Mouse (Mus musculus) forebrain, embryonic 15.5 days (tissue): ENCODE measurements around the gene Acss3. TPM values are rescaled to one million over a fixed set of nuclear protein-coding genes. Genes with fewer than 3 reads are reported as not detected.

Source experiments
- ATAC-seq: fragments of 200-750 bp; cut with Nextera tagmentation; replicated peaks from 2 replicates; pipeline ENCODE4 v1.8.0; 2017; ENCODE audit warnings: mild to moderate bottlenecking, moderate TSS enrichment, moderate library complexity
- H3K27ac ChIP-seq: fragments of 300-500 bp; sonication (generic); replicated peaks from 2 replicates; pipeline ENCODE4 v1.5.1; 2015; ENCODE audit warnings: mild to moderate bottlenecking, inconsistent platforms
- H3K27me3 ChIP-seq: fragments of 300-500 bp; sonication (generic); 2 replicates; pipeline ENCODE4 v1.6.1; 2015; ENCODE audit warnings: inconsistent platforms
- H3K36me3 ChIP-seq: fragments of 300-500 bp; sonication (generic); 2 replicates; pipeline ENCODE4 v1.6.1; 2015; ENCODE audit warnings: mild to moderate bottlenecking, inconsistent platforms
- H3K4me1 ChIP-seq: fragments of 300-500 bp; sonication (generic); 2 replicates; pipeline ENCODE4 v1.6.1; 2015; ENCODE audit warnings: inconsistent platforms
- H3K4me2 ChIP-seq: fragments of 300-500 bp; sonication (generic); replicated peaks from 2 replicates; pipeline ENCODE4 v1.6.1; 2015; ENCODE audit warnings: mild to moderate bottlenecking, inconsistent platforms
- H3K4me3 ChIP-seq: fragments of 300-500 bp; sonication (generic); 2 replicates; pipeline ENCODE4 v1.5.1; 2015; ENCODE audit warnings: mild to moderate bottlenecking, inconsistent platforms
- H3K9ac ChIP-seq: fragments of 300-500 bp; sonication (generic); replicated peaks from 2 replicates; pipeline ENCODE4 v1.6.1; 2015; ENCODE audit warnings: mild to moderate bottlenecking, inconsistent platforms
- H3K9me3 ChIP-seq: fragments of 300-500 bp; sonication (generic); 2 replicates; pipeline ENCODE4 v1.6.1; 2016; ENCODE audit warnings: inconsistent platforms
- WGBS: fragments of 180-500 bp; shearing (Covaris S2); methylation state at CpG from one replicate; pipeline ENCODE4 v1.1.7; 2015; ENCODE audit warnings: mixed read lengths; 5-methylcytosine and 5-hydroxymethylcytosine counted together
- polyA plus RNA-seq: library from polyadenylated mRNA; unstranded; fragments of >200 nt; fragmentation: Nextera tagmentation; extraction: Ambion mirVana; gene quantifications from 2 replicates; pipeline ENCODE4 v1.2.1, GENCODE M21; 2015

The Acss3 gene
- 0.29 and 0.67 TPM in 2 replicates for polyA plus RNA-seq

GRCm38 (mm10) chr10:107123529-107124335 lies at the start of gene Acss3:
Acss3 (minus strand) TSS chr10:107123668.
- Histone ChIP-seq H3K27me3 (no peaks in the 10 kb centered on the region), H3K27ac (no peak within 1 kb of the TSS), H3K36me3 (no peaks in the 10 kb centered on the region), H3K9me3 (no peaks in the 10 kb centered on the region), H3K4me3 (peak within 1 kb of the TSS; percentile 25), H3K4me2 (peak within 1 kb of the TSS; percentile 42), H3K4me1 (peaks cover 11% of the 10 kb centered on the region), H3K9ac (no peak within 1 kb of the TSS)
- peak; percentile 91 for ATAC-seq
- 1% methylated on average over 17 of the region's 17 CpGs for WGBS

GRCm38 (mm10) chr10:107172003-107172689 lies 48.7 kb upstream of the Acss3 start:
- H3K27ac ChIP-seq = no peak overlapping the region
- H3K4me1 ChIP-seq = no peaks in the 10 kb centered on the region
- H3K9ac ChIP-seq = no peak overlapping the region
- H3K9me3 ChIP-seq = no peaks in the 10 kb centered on the region
- ATAC-seq = no peak
- H3K27me3 ChIP-seq = no peaks in the 10 kb centered on the region
- no peak overlapping the region for H3K4me2 ChIP-seq
- H3K36me3 ChIP-seq = no peaks in the 10 kb centered on the region
- 55% methylated on average over 3 of the region's 3 CpGs for WGBS
- H3K4me3 ChIP-seq = no peak overlapping the region

- H3K27ac ChIP-seq = no peak overlapping the region
- no peak for ATAC-seq
- no peaks in the 10 kb centered on the region for H3K4me1 ChIP-seq
- H3K4me3 ChIP-seq = no peak overlapping the region
- H3K4me2 ChIP-seq = no peak overlapping the region
- no peak overlapping the region for H3K9ac ChIP-seq
- no peaks in the 10 kb centered on the region for H3K9me3 ChIP-seq
- no peaks in the 10 kb centered on the region for H3K27me3 ChIP-seq
- 88% methylated on average over 3 of the region's 3 CpGs for WGBS
- no peaks in the 10 kb centered on the region for H3K36me3 ChIP-seq
These were observed 43.0 kb upstream of the Acss3 start for GRCm38 (mm10) chr10:107166486-107166885.

GRCm38 (mm10) chr10:107148759-107149158 lies 25.3 kb upstream of the Acss3 start:
- no peaks in the 10 kb centered on the region for H3K4me1 ChIP-seq
- 89% methylated on average over 1 of the region's 1 CpGs for WGBS
- H3K27me3 ChIP-seq = no peaks in the 10 kb centered on the region
- H3K9ac ChIP-seq = no peak overlapping the region
- H3K9me3 ChIP-seq = no peaks in the 10 kb centered on the region
- ATAC-seq = no peak
- H3K27ac ChIP-seq = no peak overlapping the region
- no peak overlapping the region for H3K4me2 ChIP-seq
- H3K4me3 ChIP-seq = no peak overlapping the region
- H3K36me3 ChIP-seq = no peaks in the 10 kb centered on the region

- Histone ChIP-seq H3K4me2 (no peak overlapping the region), H3K4me1 (no peaks in the 10 kb centered on the region), H3K4me3 (no peak overlapping the region), H3K27me3 (no peaks in the 10 kb centered on the region), H3K27ac (no peak overlapping the region), H3K9me3 (no peaks in the 10 kb centered on the region), H3K9ac (no peak overlapping the region), H3K36me3 (no peaks in the 10 kb centered on the region)
- no peak for ATAC-seq
- WGBS = 57% methylated on average over 1 of the region's 1 CpGs
These were observed 20.5 kb upstream of the Acss3 start for GRCm38 (mm10) chr10:107144016-107144415.

GRCm38 (mm10) chr10:107142910-107143309 lies 19.4 kb upstream of the Acss3 start:
- ATAC-seq = no peak
- H3K27me3 ChIP-seq = no peaks in the 10 kb centered on the region
- no peaks in the 10 kb centered on the region for H3K4me1 ChIP-seq
- no peak overlapping the region for H3K9ac ChIP-seq
- no peaks in the 10 kb centered on the region for H3K36me3 ChIP-seq
- no peak overlapping the region for H3K27ac ChIP-seq
- H3K9me3 ChIP-seq = no peaks in the 10 kb centered on the region
- H3K4me3 ChIP-seq = no peak overlapping the region
- 25% methylated on average over 1 of the region's 1 CpGs for WGBS
- H3K4me2 ChIP-seq = no peak overlapping the region

GRCm38 (mm10) chr10:107122744-107123528 lies 532 bp downstream of the Acss3 start:
- no peak overlapping the region for H3K27ac ChIP-seq
- H3K4me3 ChIP-seq = peak overlapping the region; percentile 25
- ATAC-seq = no peak

GRCm38 (mm10) chr10:107121301-107121700 lies 2.2 kb downstream of the Acss3 start:
- Histone ChIP-seq H3K27me3 (no peaks in the 10 kb centered on the region), H3K9me3 (no peaks in the 10 kb centered on the region), H3K9ac (no peak overlapping the region), H3K4me3 (no peak overlapping the region), H3K4me1 (peaks cover 12% of the 10 kb centered on the region), H3K4me2 (no peak overlapping the region), H3K27ac (no peak overlapping the region), H3K36me3 (no peaks in the 10 kb centered on the region)
- no peak for ATAC-seq
- WGBS = 98% methylated on average over 9 of the region's 9 CpGs

More at GRCm38 (mm10) chr10:107122744-107123528, 532 bp downstream of the Acss3 start:
- Histone ChIP-seq H3K27me3 (no peaks in the 10 kb centered on the region), H3K9me3 (no peaks in the 10 kb centered on the region), H3K4me1 (peaks cover 11% of the 10 kb centered on the region), H3K4me2 (peak overlapping the region; percentile 42), H3K9ac (no peak overlapping the region), H3K36me3 (no peaks in the 10 kb centered on the region)
- 14% methylated on average over 9 of the region's 9 CpGs for WGBS

GRCm38 (mm10) chr10:107119135-107119534 lies 4.3 kb downstream of the Acss3 start:
- 87% methylated on average over 2 of the region's 2 CpGs for WGBS
- ATAC-seq = no peak

GRCm38 (mm10) chr10:107116709-107117267 lies 6.7 kb downstream of the Acss3 start:
- WGBS = 68% methylated on average over 4 of the region's 4 CpGs
- Histone ChIP-seq H3K4me2 (no peak overlapping the region), H3K27me3 (no peaks in the 10 kb centered on the region), H3K9me3 (no peaks in the 10 kb centered on the region), H3K36me3 (no peaks in the 10 kb centered on the region), H3K9ac (no peak overlapping the region), H3K27ac (no peak overlapping the region), H3K4me3 (no peak overlapping the region), H3K4me1 (peaks cover 6% of the 10 kb centered on the region; the same call in 1 of the 2 replicates)
- no peak for ATAC-seq

More at GRCm38 (mm10) chr10:107119135-107119534, 4.3 kb downstream of the Acss3 start:
- H3K9me3 ChIP-seq = no peaks in the 10 kb centered on the region
- no peak overlapping the region for H3K4me3 ChIP-seq
- no peaks in the 10 kb centered on the region for H3K27me3 ChIP-seq
- H3K4me2 ChIP-seq = no peak overlapping the region
- H3K27ac ChIP-seq = no peak overlapping the region
- peaks cover 16% of the 10 kb centered on the region for H3K4me1 ChIP-seq
- no peaks in the 10 kb centered on the region for H3K36me3 ChIP-seq
- no peak overlapping the region for H3K9ac ChIP-seq

- ATAC-seq = 0 out of 2 replicates have a peak, but pooled peaks have one; percentile 46
These were observed 7.4 kb downstream of the Acss3 start for GRCm38 (mm10) chr10:107115930-107116642.

More at GRCm38 (mm10) chr10:107115930-107116642, 7.4 kb downstream of the Acss3 start:
- 0% methylated on average over 1 of the region's 1 CpGs for WGBS
- Histone ChIP-seq H3K4me2 (no peak overlapping the region), H3K27me3 (no peaks in the 10 kb centered on the region), H3K4me1 (peaks cover 6% of the 10 kb centered on the region; the same call in 1 of the 2 replicates), H3K9ac (no peak overlapping the region), H3K4me3 (no peak overlapping the region), H3K9me3 (no peaks in the 10 kb centered on the region), H3K36me3 (no peaks in the 10 kb centered on the region), H3K27ac (no peak overlapping the region)
